Mouse (Mus musculus) bone marrow, adult 2 months (tissue): ENCODE results near the gene Esrp2. TPM values are rescaled to one million over a fixed set of nuclear protein-coding genes. Genes with fewer than 3 reads are reported as not detected.

Experiments
- H3K27ac ChIP-seq: fragments of 200-500 bp; 2 replicates; pipeline ENCODE4 v1.5.1; 2012; ENCODE audit warnings: low read depth, mild to moderate bottlenecking, control low read depth, inconsistent platforms, low read length; ENCODE audit not compliant: control insufficient read depth, poor library complexity, insufficient read depth
- H3K4me1 ChIP-seq: fragments of 200-500 bp; 2 replicates; pipeline ENCODE4 v1.6.1; 2011; ENCODE audit warnings: low read length; ENCODE audit not compliant: control insufficient read depth, insufficient read depth
- H3K4me3 ChIP-seq: fragments of 200-500 bp; replicated peaks from 2 replicates; pipeline ENCODE3; 2011; ENCODE audit warnings: mild to moderate bottlenecking, low read depth, low read length, control low read depth; ENCODE audit not compliant: control insufficient read depth
- CTCF ChIP-seq: fragments of 200-500 bp; IDR thresholded peaks from 2 replicates; pipeline ENCODE4 v1.5.1; 2011; ENCODE audit warnings: low read length, control low read depth; ENCODE audit not compliant: control insufficient read depth, insufficient read depth
- POLR2A ChIP-seq: fragments of 200-500 bp; IDR thresholded peaks from 2 replicates; pipeline ENCODE4 v1.6.1; 2011; ENCODE audit warnings: low read depth, mild to moderate bottlenecking, control low read depth, low read length, borderline replicate concordance; ENCODE audit not compliant: control insufficient read depth
- WGBS: fragments of 180-500 bp; shearing (Covaris S2); methylation state at CpG from one replicate; pipeline ENCODE4 v1.1.7; 2018; 5-methylcytosine and 5-hydroxymethylcytosine counted together
- polyA plus RNA-seq: library from polyadenylated mRNA; stranded (reverse); fragments of >200 nt; gene quantifications from 2 replicates; pipeline ENCODE4 v1.2.4, GENCODE M21; 2011; ENCODE audit warnings: low replicate concordance; ENCODE audit not compliant: missing spikeins, insufficient read depth, insufficient read length

Gene Esrp2
- not detected in 2 replicates for polyA plus RNA-seq

GRCm38 (mm10) chr8:106136156-106137130, at the start of gene Esrp2:
Esrp2 (minus strand) TSS chr8:106136974.
- WGBS, result 2% methylated on average over 86 of the region's 86 CpGs
- no peak within 1 kb of the TSS; the same call in 1 of the 2 replicates for H3K27ac ChIP-seq
- no peak for TF ChIP-seq CTCF
- 0 out of 2 replicates have a peak, but pooled peaks have one; percentile 17 for TF ChIP-seq POLR2A
- no peak within 1 kb of the TSS for H3K4me3 ChIP-seq
- no peaks in the 10 kb centered on the region; the same call in 1 of the 2 replicates for H3K4me1 ChIP-seq

- 81% methylated on average over 3 of the region's 3 CpGs for WGBS
- Histone ChIP-seq H3K27ac (no peak overlapping the region), H3K4me1 (no peaks in the 10 kb centered on the region), H3K4me3 (no peak overlapping the region)
- TF ChIP-seq CTCF (no peak), POLR2A (no peak)
These were observed 49.6 kb upstream of the Esrp2 start for GRCm38 (mm10) chr8:106186394-106186793.

- no peak for TF ChIP-seq CTCF
- H3K4me1 ChIP-seq, result no peaks in the 10 kb centered on the region
- no peak overlapping the region for H3K27ac ChIP-seq
- 79% methylated on average over 8 of the region's 8 CpGs for WGBS
- no peak overlapping the region for H3K4me3 ChIP-seq
These were observed 49.0 kb upstream of the Esrp2 start for GRCm38 (mm10) chr8:106185628-106186270.

GRCm38 (mm10) chr8:106178428-106178827, 41.7 kb upstream of the Esrp2 start:
- WGBS, result 84% methylated on average over 2 of the region's 2 CpGs
- no peak overlapping the region for H3K4me3 ChIP-seq
- no peak overlapping the region for H3K27ac ChIP-seq
- TF ChIP-seq CTCF (no peak), POLR2A (no peak)
- H3K4me1 ChIP-seq, result no peaks in the 10 kb centered on the region

GRCm38 (mm10) chr8:106177594-106177993, 40.8 kb upstream of the Esrp2 start:
- no peak overlapping the region for H3K4me3 ChIP-seq
- H3K4me1 ChIP-seq, result no peaks in the 10 kb centered on the region
- no peak overlapping the region for H3K27ac ChIP-seq
- no peak for TF ChIP-seq CTCF
- TF ChIP-seq POLR2A, result no peak
- 86% methylated on average over 1 of the region's 1 CpGs for WGBS

GRCm38 (mm10) chr8:106176891-106177290, 40.1 kb upstream of the Esrp2 start:
- TF ChIP-seq CTCF (no peak), POLR2A (no peak)
- no peak overlapping the region for H3K27ac ChIP-seq
- no peaks in the 10 kb centered on the region for H3K4me1 ChIP-seq
- 70% methylated on average over 1 of the region's 1 CpGs for WGBS
- no peak overlapping the region for H3K4me3 ChIP-seq

- no peaks in the 10 kb centered on the region for H3K4me1 ChIP-seq
- H3K27ac ChIP-seq, result no peak overlapping the region
- 69% methylated on average over 3 of the region's 3 CpGs for WGBS
- no peak overlapping the region for H3K4me3 ChIP-seq
- TF ChIP-seq CTCF (no peak), POLR2A (no peak)
These were observed 36.8 kb upstream of the Esrp2 start for GRCm38 (mm10) chr8:106173566-106173965.

- no peak for TF ChIP-seq POLR2A
- TF ChIP-seq CTCF, result no peak
- Histone ChIP-seq H3K27ac (no peak overlapping the region), H3K4me1 (no peaks in the 10 kb centered on the region), H3K4me3 (no peak overlapping the region)
- 21% methylated on average over 6 of the region's 6 CpGs for WGBS
These were observed 33.2 kb upstream of the Esrp2 start for GRCm38 (mm10) chr8:106169934-106170480.
